ENCODE assay signal across 25 mouse cellular contexts in the genomic region with DNA sequence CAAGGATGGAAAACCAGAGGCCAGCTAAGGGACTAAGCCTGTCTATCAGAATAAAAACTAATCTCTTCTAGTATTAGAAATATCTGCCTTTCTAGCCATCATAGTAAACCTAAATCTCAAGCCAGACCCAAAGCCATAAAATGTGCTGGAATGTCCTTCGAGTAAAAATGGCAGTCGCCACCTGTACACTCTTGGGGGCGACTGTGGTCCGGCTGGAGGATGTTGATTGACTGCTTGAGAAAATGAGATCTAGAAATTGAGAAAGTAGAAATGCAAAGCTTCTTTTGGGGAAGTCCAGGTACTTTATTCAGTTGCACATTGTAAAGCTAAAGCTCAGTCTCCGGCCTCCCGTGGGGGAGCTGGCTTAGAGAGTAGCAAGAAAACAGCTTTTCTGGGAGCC. TPM values are rescaled to one million over a fixed set of nuclear protein-coding genes. Genes with fewer than 3 reads are reported as not detected.
A peak's percentile ranks its signal among the peaks of the same experiment; 100 is the strongest.
DNase-seq lines count a peak whose midpoint lies in the region; ATAC-seq and TF ChIP-seq lines count a peak whose summit lies in the region.
"Had no signal": no experiment of that assay in that cellular context is flagged by ENCODE, and none has a peak within 500 bp of the region (broad histone marks: within the 10 kb centered on the region; RNA-seq: fewer than 3 reads in every experiment).

No protein-coding gene starts in this region.

- ATAC-seq in heart, postnatal 0 days (ENCODE audit: insufficient read depth, low read depth): no peak
- no peak for ATAC-seq in hindbrain, embryonic 16.5 days
- ATAC-seq: activated CD4-positive, CD25-positive, alpha-beta regulatory T cell, adult 4 months; CD4-positive, CD25-positive, alpha-beta regulatory T cell, adult 4 months; Patski had no signal

- no peaks in the 10 kb centered on the region for H3K9me3 ChIP-seq in heart, postnatal 0 days (replicated peaks; ENCODE audit: control insufficient read depth, low read length)
- no peaks in the 10 kb centered on the region for H3K9me3 ChIP-seq in CH12.LX (replicated peaks; ENCODE audit: low read length)
- no peaks in the 10 kb centered on the region for H3K9me3 ChIP-seq in hindbrain, embryonic 16.5 days (ENCODE audit: control insufficient read depth, low read length)
- H3K9me3 ChIP-seq: G1E had no signal

- dilution Hi-C loops in CH12.LX (cut with MboI; ENCODE audit: extremely low pct_ligation_motif_present, extremely low pct_unique_long_range_greater_than_20kb, low sequenced_read_pairs): no loop called here

- WGBS in heart, postnatal 0 days: 94% methylated on average over 6 of the region's 6 CpGs
- 94% methylated on average over 6 of the region's 6 CpGs for WGBS in hindbrain, embryonic 16.5 days

- intact Hi-C loops in heart, postnatal 14 days (cut with DNase I): no loop called here

- no peak overlapping the region for H3K27ac ChIP-seq in heart, postnatal 0 days (ENCODE audit: low read depth)
- no peak overlapping the region for H3K27ac ChIP-seq in CH12.LX (ENCODE audit: insufficient read depth, low read depth)
- H3K27ac ChIP-seq in hindbrain, embryonic 16.5 days (ENCODE audit: low read depth, low read length): no peak overlapping the region

- no peak for TF ChIP-seq EP300 in heart, postnatal 0 days (IDR thresholded peaks at IDR 0.05; ENCODE audit: low read depth)
- TF ChIP-seq EP300 in CH12.LX (IDR thresholded peaks at IDR 0.05; ENCODE audit: low read length): no peak

- H3K4me2 ChIP-seq in heart, postnatal 0 days (ENCODE audit: low read depth, low read length): no peak overlapping the region
- peak overlapping the region; percentile 38; the same call in 1 of the 2 replicates for H3K4me2 ChIP-seq in CH12.LX (ENCODE audit: insufficient read depth, low read depth, poor library complexity, severe bottlenecking)
- no peak overlapping the region for H3K4me2 ChIP-seq in hindbrain, embryonic 16.5 days (ENCODE audit: low read length)

- no peaks in the 10 kb centered on the region for H3K36me3 ChIP-seq in heart, postnatal 0 days (replicated peaks; ENCODE audit: control insufficient read depth, insufficient read depth, low read length)
- H3K36me3 ChIP-seq in CH12.LX (replicated peaks in 1 of 2; ENCODE audit: control insufficient read depth in 1 of 2, insufficient read depth in 1 of 2, low read length in 1 of 2): no peaks in the 10 kb centered on the region
- H3K36me3 ChIP-seq in hindbrain, embryonic 16.5 days (ENCODE audit: control insufficient read depth, insufficient read depth, low read length): no peaks in the 10 kb centered on the region
- H3K36me3 ChIP-seq: G1E had no signal

- no peaks in the 10 kb centered on the region for H3K4me1 ChIP-seq in heart, postnatal 0 days (ENCODE audit: control insufficient read depth, insufficient read depth)
- H3K4me1 ChIP-seq in CH12.LX (ENCODE audit: control insufficient read depth in 1 of 2, insufficient read depth in 2 of 2): peaks cover 0 to 7% of the 10 kb centered on the region in 2 experiments; a peak in 1 of 4 replicates
- no peaks in the 10 kb centered on the region for H3K4me1 ChIP-seq in hindbrain, embryonic 16.5 days (ENCODE audit: control insufficient read depth, insufficient read depth, low read depth, low read length)

- 0 out of 2 replicates have a peak, but pooled peaks have one; percentile 3 for TF ChIP-seq CTCF in heart, postnatal 0 days (IDR thresholded peaks at IDR 0.05; ENCODE audit: low read depth)
- TF ChIP-seq CTCF in CH12.LX (conservative IDR thresholded peaks at IDR 0.05 in 1 of 2, IDR thresholded peaks at IDR 0.05 in 1 of 2; ENCODE audit: low read depth in 2 of 2, low read length in 2 of 2): peak in 1 of 2 experiments; percentile 60; a peak in 2 of 4 replicates

- in situ Hi-C loops in CH12.LX (cut with MboI; ENCODE audit: low pct_ligation_motif_present, low pct_unique_long_range_greater_than_20kb, low sequenced_read_pairs): loop anchor here (25.0 kb wide), 1 partner anchor 97 kb away; no protein-coding TSS in a partner anchor

- H3K9ac ChIP-seq in heart, postnatal 0 days (replicated peaks; ENCODE audit: low read depth, low read length): no peak overlapping the region
- no peak overlapping the region for H3K9ac ChIP-seq in CH12.LX (ENCODE audit: insufficient read depth, low read depth)
- no peak overlapping the region for H3K9ac ChIP-seq in hindbrain, embryonic 16.5 days (ENCODE audit: low read depth, low read length)

- H3K27me3 ChIP-seq in heart, postnatal 0 days (ENCODE audit: control insufficient read depth, insufficient read depth, low read length): no peaks in the 10 kb centered on the region
- peaks cover 4% of the 10 kb centered on the region for H3K27me3 ChIP-seq in CH12.LX (replicated peaks)
- H3K27me3 ChIP-seq in hindbrain, embryonic 16.5 days (replicated peaks; ENCODE audit: control insufficient read depth, insufficient read depth, low read length): no peaks in the 10 kb centered on the region
- H3K27me3 ChIP-seq: Patski had no signal

- TF ChIP-seq POLR2A in CH12.LX (IDR thresholded peaks at IDR 0.05; ENCODE audit: low read depth, low read length): no peak

- peak; percentile 56 for TF ChIP-seq RAD21 in CH12.LX (IDR thresholded peaks at IDR 0.05; ENCODE audit: low read depth, low read length)

- DNase-seq in heart, postnatal 0 days (ENCODE audit: low spot score): no peak
- DNase-seq in heart, postnatal 14 days: no peak
- DNase-seq in A20 (ENCODE audit: low read depth, low spot score) (peak; percentile 28), CH12.LX (ENCODE audit: extremely low read depth) (peak; percentile 27)
- no peak for DNase-seq in gastrocnemius, adult 18-20 months (ENCODE audit: low spot score)
- DNase-seq: adrenal gland, adult 2 months; adrenal gland, adult 8-10 months; adrenal gland, postnatal 10 days; adrenal gland, postnatal 14 days; adrenal gland, postnatal 25 days; adrenal gland, postnatal 36 days; B cell, adult 2 months; cerebellum, adult 11 months; cerebellum, adult 11-12 months; cerebellum, adult 18-20 months; cerebellum, adult 2 months; cerebellum, adult 8-10 months had no signal

- H3K4me3 ChIP-seq in heart, postnatal 0 days (ENCODE audit: low read depth, low read length): no peak overlapping the region
- H3K4me3 ChIP-seq in CH12.LX (replicated peaks in 1 of 3; ENCODE audit: low read depth in 2 of 3, low read length in 2 of 3, poor library complexity in 1 of 3): no peak overlapping the region
- no peak overlapping the region for H3K4me3 ChIP-seq in hindbrain, embryonic 16.5 days (ENCODE audit: low read length)

- H3K79me2 ChIP-seq in CH12.LX (replicated peaks; ENCODE audit: control insufficient read depth, extremely low read depth, insufficient read depth, poor library complexity, severe bottlenecking): no peaks in the 10 kb centered on the region

TF ChIP-seq in CH12.LX, 34 proteins besides CTCF, POLR2A, EP300 and RAD21:
- TF ChIP-seq POLR2AphosphoS2 (IDR thresholded peaks at IDR 0.05; ENCODE audit: low read depth, low read length) (no peak), IRF4 (IDR thresholded peaks at IDR 0.05; ENCODE audit: low read depth, low read length) (peak; percentile 41; the same call in 1 of the 2 replicates), SMC3 (IDR thresholded peaks at IDR 0.05; ENCODE audit: low read depth, low read length) (peak; percentile 42)
TF ChIP-seq in CH12.LX: peak in this region for 2.

RNA-seq across cellular contexts. Expression of a gene that starts 18.5 kb away (rescaled TPM):
- total RNA-seq in heart, postnatal 0 days (2014; rRNA removed; ENCODE audit: low replicate concordance): not detected in 2 replicates
- not detected in 2 replicates for polyA plus RNA-seq in heart, postnatal 0 days (2015; fragmentation: Nextera tagmentation; extraction: Ambion mirVana)
- not detected for total RNA-seq in heart, postnatal 14 days (2021)
- total RNA-seq in CH12.LX (2012; rRNA removed): not detected in 2 replicates
- not detected in 2 replicates for total RNA-seq in CH12.LX (2014; rRNA removed)
- polyA plus RNA-seq in CH12.LX (2012; ENCODE audit: insufficient read length, low read depth): not detected in 2 replicates
- not detected for total RNA-seq in gastrocnemius, adult 18-20 months (2021)
- 1.0 and 2.5 TPM in 2 replicates for polyA plus RNA-seq in hindbrain, embryonic 16.5 days (2015; fragmentation: Nextera tagmentation; extraction: Ambion mirVana)
- total RNA-seq: adrenal gland, adult 2 months; ES-E14; G1E; MEL had no signal
- polyA plus RNA-seq: C2C12, G1E, Patski had no signal

RNA-seq across cellular contexts. Expression of a gene that starts 57.9 kb away (rescaled TPM):
- 0.04 TPM in 2 replicates for total RNA-seq in heart, postnatal 0 days (2014; rRNA removed; ENCODE audit: low replicate concordance)
- polyA plus RNA-seq in heart, postnatal 0 days (2015; fragmentation: Nextera tagmentation; extraction: Ambion mirVana): 0.41 and 0.52 TPM in 2 replicates
- total RNA-seq in heart, postnatal 14 days (2021): 1 to 10 TPM; 3.2 to 4.2 TPM
- not detected in 2 replicates for total RNA-seq in CH12.LX (2012; rRNA removed)
- total RNA-seq in CH12.LX (2014; rRNA removed): not detected in 2 replicates
- not detected in 2 replicates for polyA plus RNA-seq in CH12.LX (2012; ENCODE audit: insufficient read length, low read depth)
- 1 to 10 TPM; 1.1 to 1.3 TPM for total RNA-seq in gastrocnemius, adult 18-20 months (2021)
- polyA plus RNA-seq in hindbrain, embryonic 16.5 days (2015; fragmentation: Nextera tagmentation; extraction: Ambion mirVana): 1.9 and 2.9 TPM in 2 replicates
- polyA plus RNA-seq: activated CD4-positive, CD25-positive, alpha-beta regulatory T cell, adult 4 months; C2C12; CD4-positive, CD25-positive, alpha-beta regulatory T cell, adult 4 months; Patski had no signal

Comparison
In these comparisons a context has a peak if more than half of its experiments do, and no peak if none do; other contexts are left out.
1. DNase-seq: peak in A20 (single experiment) and CH12.LX (single experiment); none in heart, postnatal 0 days (single experiment), heart, postnatal 14 days (0 of 2) and gastrocnemius, adult 18-20 months (single experiment).